In the genomic region with DNA sequence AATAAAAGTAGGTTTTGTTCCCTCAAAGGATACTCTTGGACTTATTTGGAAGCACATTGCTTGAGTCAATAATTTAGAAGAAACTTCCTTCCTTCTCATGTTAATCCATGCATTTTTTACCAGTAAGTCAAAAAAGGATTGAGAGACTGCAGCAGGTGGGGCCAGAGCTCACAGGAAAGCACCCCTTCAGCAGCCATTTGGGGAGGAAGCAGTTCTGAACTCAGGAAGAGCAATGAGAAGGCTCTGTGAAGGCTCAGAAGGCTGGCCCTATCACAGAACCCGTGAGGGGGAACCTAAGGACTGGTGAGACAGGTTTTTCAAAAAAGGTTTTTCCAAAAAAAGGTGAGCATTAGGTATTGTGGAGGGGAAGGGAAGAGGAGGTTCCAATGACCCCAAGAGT, we compare ENCODE assay signal across 15 mouse cellular contexts.
"Had no signal": no experiment of that assay in that cellular context is flagged by ENCODE, and none has a peak within 500 bp of the region (broad histone marks: within the 10 kb centered on the region; RNA-seq: fewer than 3 reads in every experiment).

No protein-coding gene starts in this region.

- H3K4me3 ChIP-seq: liver, embryonic 12.5 days; midbrain, embryonic 10.5 days; midbrain, embryonic 12.5 days; myocyte; neural tube, embryonic 13.5 days; neural tube, embryonic 15.5 days; stomach, embryonic 15.5 days had no signal

- H3K27ac ChIP-seq: liver, embryonic 12.5 days; liver, embryonic 14.5 days; midbrain, embryonic 10.5 days; midbrain, embryonic 12.5 days; neural tube, embryonic 13.5 days; neural tube, embryonic 15.5 days; stomach, embryonic 15.5 days; stomach, postnatal 0 days had no signal

- H3K36me3 ChIP-seq: liver, embryonic 12.5 days; midbrain, embryonic 10.5 days; midbrain, embryonic 12.5 days; neural tube, embryonic 13.5 days; neural tube, embryonic 15.5 days; stomach, embryonic 15.5 days had no signal

- H3K27me3 ChIP-seq: liver, embryonic 12.5 days; midbrain, embryonic 12.5 days; neural tube, embryonic 13.5 days; neural tube, embryonic 15.5 days; stomach, embryonic 15.5 days had no signal

- H3K4me1 ChIP-seq: liver, embryonic 12.5 days; midbrain, embryonic 10.5 days; midbrain, embryonic 12.5 days; neural tube, embryonic 13.5 days; neural tube, embryonic 15.5 days; stomach, embryonic 15.5 days had no signal

- DNase-seq: lung, adult 18-20 months; lung, embryonic 14.5 days; lung, postnatal 10 days; lung, postnatal 4 days; midbrain, embryonic 14.5 days; right cerebral cortex, postnatal 14 days had no signal
